ENCODE assay signal across 18 mouse cellular contexts in the genomic region with DNA sequence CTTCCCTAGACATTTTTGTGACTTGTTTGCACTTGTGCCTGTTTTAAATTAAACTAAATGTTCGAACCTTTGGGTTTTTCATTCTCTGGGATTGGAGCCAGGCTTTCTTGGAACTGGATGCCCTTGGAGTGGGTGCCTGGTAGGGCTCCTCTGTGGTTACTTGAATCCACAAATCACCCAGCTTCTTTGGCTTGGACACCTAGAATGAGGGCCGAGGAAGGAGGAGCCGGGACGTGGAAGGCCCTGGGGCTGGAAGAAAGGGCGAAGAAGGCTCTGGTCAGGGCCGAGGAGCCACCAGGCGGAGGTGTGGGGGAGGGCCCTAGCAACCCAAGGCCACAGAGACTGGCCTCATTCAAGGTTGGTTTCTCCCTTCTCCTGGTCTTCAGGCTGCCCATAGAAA. TPM values are rescaled to one million over a fixed set of nuclear protein-coding genes. Genes with fewer than 3 reads are reported as not detected.
DNase-seq lines count a peak whose midpoint lies in the region; ATAC-seq lines count a peak whose summit lies in the region.
"Had no signal": no experiment of that assay in that cellular context is flagged by ENCODE, and none has a peak within 500 bp of the region (broad histone marks: within the 10 kb centered on the region; RNA-seq: fewer than 3 reads in every experiment).

No protein-coding gene starts in this region.

- H3K4me3 ChIP-seq in heart, embryonic 15.5 days = no peak overlapping the region
- H3K4me3 ChIP-seq: limb, embryonic 13.5 days had no signal

- H3K4me2 ChIP-seq in heart, embryonic 15.5 days = no peak overlapping the region
- H3K4me2 ChIP-seq: limb, embryonic 13.5 days had no signal

- peaks cover 51% of the 10 kb centered on the region for H3K27me3 ChIP-seq in heart, embryonic 15.5 days

- ATAC-seq in heart, embryonic 15.5 days (replicated peaks; ENCODE audit: insufficient number of reproducible peaks, insufficient read depth, low FRiP score, low read depth) = no peak
- ATAC-seq: inflammation-experienced regulatory T-cells, adult 6 months; liver, postnatal 0 days; midbrain, embryonic 16.5 days had no signal

- H3K9ac ChIP-seq in heart, embryonic 15.5 days = no peak overlapping the region
- H3K9ac ChIP-seq: limb, embryonic 13.5 days; liver, postnatal 0 days had no signal

- no peaks in the 10 kb centered on the region for H3K36me3 ChIP-seq in heart, embryonic 15.5 days
- H3K36me3 ChIP-seq: limb, embryonic 13.5 days had no signal

- no peak for DNase-seq in heart, adult 11 months
- DNase-seq in 3134 (ENCODE audit: extremely low read depth, insufficient read length, low spot score) (peak; percentile 75), NIH3T3 (ENCODE audit: low read depth) (peak; percentile 97)
- DNase-seq in kidney, adult 9 months = peak; percentile 65
- no peak for DNase-seq in neural tube, embryonic 10.5 days (ENCODE audit: extremely low spot score, low spot score)
- no peak for DNase-seq in layer of hippocampus, postnatal 36 days
- DNase-seq: embryo, embryonic 11 days; liver, postnatal 0 days; right cerebral cortex, postnatal 25 days had no signal

- peak overlapping the region; percentile 78 for H3K27ac ChIP-seq in heart, embryonic 15.5 days
- H3K27ac ChIP-seq: limb, embryonic 13.5 days; macrophage had no signal

- peaks cover 64% of the 10 kb centered on the region for H3K4me1 ChIP-seq in heart, embryonic 15.5 days (replicated peaks)

- 43% methylated on average over 7 of the region's 7 CpGs for WGBS in heart, embryonic 15.5 days

- H3K9me3 ChIP-seq in heart, embryonic 15.5 days (replicated peaks) = no peaks in the 10 kb centered on the region
- H3K9me3 ChIP-seq: limb, embryonic 13.5 days had no signal

RNA-seq across cellular contexts. Expression of a gene that starts 5.8 kb away (rescaled TPM):
- polyA plus RNA-seq in heart, embryonic 15.5 days (2015; fragmentation: Nextera tagmentation; extraction: Ambion mirVana) = 2.7 and 3.6 TPM in 2 replicates
- 10 to 100 TPM; 14.6 to 16.9 TPM for total RNA-seq in layer of hippocampus, postnatal 36 days (2021)
- total RNA-seq: gastrocnemius, adult 8-10 months had no signal
- polyA plus RNA-seq: forebrain, embryonic 11.5 days; inflammation-experienced regulatory T-cells, adult 6 months; macrophage; midbrain, embryonic 16.5 days; neural tube, embryonic 14.5 days; stomach, embryonic 14.5 days had no signal

RNA-seq across cellular contexts. Expression of a gene that starts 30.3 kb away (rescaled TPM):
- polyA plus RNA-seq in heart, embryonic 15.5 days (2015; fragmentation: Nextera tagmentation; extraction: Ambion mirVana) = 3.2 and 3.8 TPM in 2 replicates
- 1 to 10 TPM; 2.3 to 2.5 TPM for total RNA-seq in layer of hippocampus, postnatal 36 days (2021)

RNA-seq across cellular contexts. Expression of a gene that starts 34.9 kb away (rescaled TPM):
- 10.1 and 11.0 TPM in 2 replicates for polyA plus RNA-seq in heart, embryonic 15.5 days (2015; fragmentation: Nextera tagmentation; extraction: Ambion mirVana)
- 10 to 100 TPM; 50.0 to 55.4 TPM for total RNA-seq in layer of hippocampus, postnatal 36 days (2021)
- total RNA-seq: gastrocnemius, adult 8-10 months had no signal
- polyA plus RNA-seq: macrophage had no signal

RNA-seq across cellular contexts. Expression of a gene that starts 47.6 kb away (rescaled TPM):
- polyA plus RNA-seq in heart, embryonic 15.5 days (2015; fragmentation: Nextera tagmentation; extraction: Ambion mirVana) = 42.1 and 44.7 TPM in 2 replicates
- 10 to 100 TPM; 64.8 to 66.9 TPM for total RNA-seq in layer of hippocampus, postnatal 36 days (2021)

Comparison
In these comparisons a context has a peak if more than half of its experiments do, and no peak if none do; other contexts are left out.
1. DNase-seq: peak in 3134 (single experiment), NIH3T3 (single experiment) and kidney, adult 9 months (single experiment); none in heart, adult 11 months (single experiment), neural tube, embryonic 10.5 days (single experiment) and layer of hippocampus, postnatal 36 days (0 of 2).